Mouse (Mus musculus): Measurements from ENCODE around the gene Vcl. TPM values are rescaled to one million over a fixed set of nuclear protein-coding genes. Genes with fewer than 3 reads are reported as not detected.
A peak's percentile ranks its signal among the peaks of the same experiment; 100 is the strongest.

The Vcl gene
- polyA plus RNA-seq, 1 experiment from 2014 or later = 19.7 TPM

DNA sequence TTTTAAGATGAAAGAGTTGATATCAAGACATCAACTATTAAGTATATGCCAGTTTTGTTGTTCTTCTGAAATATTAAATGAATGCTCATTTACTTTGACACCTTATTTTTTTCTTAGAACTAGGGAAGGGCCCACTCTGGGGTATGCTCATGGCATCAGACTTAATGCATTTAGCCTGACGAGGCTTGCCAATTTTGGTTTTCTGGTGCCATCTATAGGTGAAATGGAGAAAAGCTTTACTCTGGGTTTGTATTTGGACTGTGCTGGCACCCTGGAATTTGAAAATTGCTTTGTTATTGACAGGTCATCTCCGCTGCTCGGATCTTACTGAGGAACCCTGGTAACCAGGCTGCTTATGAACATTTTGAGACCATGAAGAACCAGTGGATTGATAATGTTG, 89.8 kb downstream of the Vcl start:
- H3K4me2 ChIP-seq (replicated peaks) = no peak overlapping the region
- H3K4me3 ChIP-seq (replicated peaks; ENCODE audit: low read length) = no peak overlapping the region
- no peaks in the 10 kb centered on the region for H3K9me3 ChIP-seq (ENCODE audit: control insufficient read depth, low read length)
- no peaks in the 10 kb centered on the region for H3K27me3 ChIP-seq (ENCODE audit: control insufficient read depth, insufficient read depth, low read length)
- H3K9ac ChIP-seq = no peak overlapping the region
- no peaks in the 10 kb centered on the region for H3K4me1 ChIP-seq (replicated peaks; ENCODE audit: control insufficient read depth, insufficient read depth, low read length)
- H3K36me3 ChIP-seq (replicated peaks; ENCODE audit: control insufficient read depth, insufficient read depth) = peaks cover 36% of the 10 kb centered on the region
- DNase-seq (ENCODE audit: low spot score) (peak; percentile 79), ATAC-seq (ENCODE audit: low FRiP score) (peak; percentile 48; the same call in 1 of the 2 replicates)
- no peak overlapping the region for H3K27ac ChIP-seq
- WGBS = 39% methylated on average over 3 of the region's 3 CpGs

DNA sequence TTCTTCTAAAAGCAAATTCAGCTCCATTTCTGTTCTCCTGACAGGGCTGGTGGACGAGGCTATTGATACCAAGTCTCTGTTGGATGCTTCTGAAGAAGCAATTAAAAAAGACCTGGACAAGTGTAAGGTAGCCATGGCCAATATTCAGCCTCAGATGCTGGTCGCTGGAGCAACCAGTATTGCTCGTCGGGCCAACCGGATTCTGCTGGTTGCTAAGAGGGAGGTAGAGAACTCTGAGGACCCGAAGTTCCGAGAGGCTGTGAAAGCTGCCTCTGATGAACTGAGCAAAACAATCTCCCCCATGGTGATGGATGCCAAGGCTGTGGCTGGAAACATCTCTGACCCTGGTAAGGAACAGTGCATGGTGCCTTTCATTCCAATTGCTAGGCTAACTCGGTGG, 91.2 kb downstream of the Vcl start:
- no peaks in the 10 kb centered on the region for H3K9me3 ChIP-seq (ENCODE audit: control insufficient read depth, low read length)
- no peak for DNase-seq (ENCODE audit: low spot score)
- H3K9ac ChIP-seq = no peak overlapping the region
- no peak for ATAC-seq (ENCODE audit: low FRiP score)
- no peaks in the 10 kb centered on the region for H3K27me3 ChIP-seq (ENCODE audit: control insufficient read depth, insufficient read depth, low read length)
- no peak overlapping the region for H3K27ac ChIP-seq
- no peak overlapping the region for H3K4me2 ChIP-seq (replicated peaks)
- H3K4me1 ChIP-seq (replicated peaks; ENCODE audit: control insufficient read depth, insufficient read depth, low read length) = no peaks in the 10 kb centered on the region
- H3K4me3 ChIP-seq (replicated peaks; ENCODE audit: low read length) = no peak overlapping the region
- H3K36me3 ChIP-seq (replicated peaks; ENCODE audit: control insufficient read depth, insufficient read depth) = peaks cover 50% of the 10 kb centered on the region
- WGBS = 89% methylated on average over 8 of the region's 8 CpGs

DNA sequence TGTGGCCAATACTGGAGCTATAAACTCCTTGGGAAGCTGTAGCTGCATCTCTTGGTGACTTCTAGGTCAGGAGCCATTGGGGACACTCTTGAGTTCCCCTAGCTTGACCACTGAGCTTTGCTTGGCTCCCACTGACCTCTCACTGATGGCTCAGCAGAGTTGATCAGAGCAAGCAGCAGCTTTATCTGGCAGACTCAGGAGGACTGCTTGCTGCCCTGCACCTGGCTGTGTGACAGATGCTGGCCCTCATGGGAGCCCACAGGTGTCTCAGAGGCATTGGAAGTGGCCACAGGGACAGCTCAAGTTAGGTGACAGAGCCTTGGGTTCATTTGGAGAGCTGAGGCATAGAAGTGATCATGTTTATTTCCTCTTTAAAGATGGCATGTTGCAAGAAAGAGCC, 98.3 kb downstream of the Vcl start:
- Histone ChIP-seq H3K36me3 (replicated peaks; ENCODE audit: control insufficient read depth, insufficient read depth) (peaks cover 79% of the 10 kb centered on the region), H3K9ac (no peak overlapping the region), H3K4me1 (replicated peaks; ENCODE audit: control insufficient read depth, insufficient read depth, low read length) (no peaks in the 10 kb centered on the region), H3K27me3 (ENCODE audit: control insufficient read depth, insufficient read depth, low read length) (no peaks in the 10 kb centered on the region), H3K9me3 (ENCODE audit: control insufficient read depth, low read length) (no peaks in the 10 kb centered on the region), H3K27ac (no peak overlapping the region), H3K4me2 (replicated peaks) (no peak overlapping the region), H3K4me3 (replicated peaks; ENCODE audit: low read length) (no peak overlapping the region)
- no peak for ATAC-seq (ENCODE audit: low FRiP score)
- DNase-seq (ENCODE audit: low spot score) = no peak

DNA sequence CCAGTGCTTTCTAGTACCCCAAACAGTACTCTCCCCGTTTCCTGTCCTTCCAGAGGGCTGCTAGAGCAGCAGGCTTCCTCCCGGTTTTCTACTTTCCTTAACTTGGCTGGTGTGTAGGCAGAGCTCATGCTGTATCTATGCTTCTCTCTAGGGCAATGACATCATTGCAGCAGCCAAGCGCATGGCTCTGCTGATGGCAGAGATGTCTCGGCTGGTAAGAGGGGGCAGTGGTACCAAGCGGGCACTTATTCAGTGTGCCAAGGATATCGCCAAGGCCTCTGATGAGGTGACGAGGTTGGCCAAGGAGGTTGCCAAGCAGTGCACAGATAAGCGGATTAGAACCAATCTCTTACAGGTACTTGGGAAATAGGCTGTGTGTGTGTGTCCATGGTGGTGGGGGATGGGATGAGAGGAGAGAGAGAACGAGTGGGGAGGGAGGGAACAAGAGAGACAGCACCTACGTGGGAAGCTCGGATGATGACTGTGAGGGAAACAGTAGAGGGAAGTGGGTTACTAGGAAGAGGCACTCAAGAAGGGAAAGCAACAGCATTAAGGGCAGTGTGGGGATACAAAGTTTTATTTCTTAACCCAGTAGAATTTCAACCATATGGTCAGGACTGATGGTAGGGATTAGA, 99.9 kb downstream of the Vcl start:
- Histone ChIP-seq H3K27ac (no peak overlapping the region), H3K4me3 (replicated peaks; ENCODE audit: low read length) (no peak overlapping the region), H3K4me2 (replicated peaks) (no peak overlapping the region), H3K36me3 (replicated peaks; ENCODE audit: control insufficient read depth, insufficient read depth) (peaks cover 79% of the 10 kb centered on the region), H3K4me1 (replicated peaks; ENCODE audit: control insufficient read depth, insufficient read depth, low read length) (no peaks in the 10 kb centered on the region), H3K9me3 (ENCODE audit: control insufficient read depth, low read length) (no peaks in the 10 kb centered on the region), H3K27me3 (ENCODE audit: control insufficient read depth, insufficient read depth, low read length) (no peaks in the 10 kb centered on the region), H3K9ac (no peak overlapping the region)
- ATAC-seq (ENCODE audit: low FRiP score) (no peak), DNase-seq (ENCODE audit: low spot score) (no peak)
- 89% methylated on average over 11 of the region's 11 CpGs for WGBS

DNA sequence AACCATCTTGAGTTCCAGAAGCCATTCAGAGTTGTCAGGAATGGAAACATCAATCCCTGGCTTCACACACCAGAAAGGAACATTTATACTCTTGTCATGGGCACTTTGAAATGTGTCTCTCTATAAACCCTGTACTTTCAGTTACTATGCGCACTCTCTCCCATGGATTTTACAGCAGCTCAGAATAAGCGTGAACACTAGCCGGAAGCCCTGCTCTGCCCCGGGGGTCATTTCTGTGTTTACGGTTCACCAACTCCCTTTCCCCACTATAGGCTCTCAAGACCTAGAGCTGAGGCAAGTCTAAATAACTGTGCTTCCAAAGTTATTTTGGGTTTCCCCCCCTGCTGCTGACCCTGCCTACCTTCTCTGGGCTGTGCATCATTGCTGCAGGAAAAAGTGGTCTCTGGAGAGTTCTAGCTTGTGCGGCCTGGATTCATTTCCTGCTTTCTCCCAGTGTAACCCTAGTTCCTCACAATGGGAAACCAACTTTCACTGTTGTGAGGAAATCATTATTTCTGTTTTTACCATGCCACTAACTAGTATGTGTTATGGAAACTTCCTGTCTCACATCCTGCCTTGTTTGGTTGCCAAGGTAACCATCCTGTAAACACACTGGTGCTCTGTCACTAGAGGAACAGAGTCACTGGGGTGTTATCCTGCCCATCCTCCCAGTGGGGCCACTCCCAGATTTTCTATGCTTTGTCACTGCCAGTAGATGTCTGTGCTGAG, 102.7 kb downstream of the Vcl start:
- H3K9me3 ChIP-seq (ENCODE audit: control insufficient read depth, low read length) = no peaks in the 10 kb centered on the region
- H3K36me3 ChIP-seq (replicated peaks; ENCODE audit: control insufficient read depth, insufficient read depth) = peaks cover 82% of the 10 kb centered on the region
- no peaks in the 10 kb centered on the region for H3K27me3 ChIP-seq (ENCODE audit: control insufficient read depth, insufficient read depth, low read length)
- H3K9ac ChIP-seq = no peak overlapping the region
- H3K4me1 ChIP-seq (replicated peaks; ENCODE audit: control insufficient read depth, insufficient read depth, low read length) = no peaks in the 10 kb centered on the region
- no peak overlapping the region for H3K4me3 ChIP-seq (replicated peaks; ENCODE audit: low read length)
- 64% methylated on average over 6 of the region's 6 CpGs for WGBS
- no peak overlapping the region; the same call in 1 of the 2 replicates for H3K27ac ChIP-seq
- DNase-seq (ENCODE audit: low spot score) (no peak), ATAC-seq (ENCODE audit: low FRiP score) (no peak; the same call in 1 of the 2 replicates)
- no peak overlapping the region for H3K4me2 ChIP-seq (replicated peaks)

DNA sequence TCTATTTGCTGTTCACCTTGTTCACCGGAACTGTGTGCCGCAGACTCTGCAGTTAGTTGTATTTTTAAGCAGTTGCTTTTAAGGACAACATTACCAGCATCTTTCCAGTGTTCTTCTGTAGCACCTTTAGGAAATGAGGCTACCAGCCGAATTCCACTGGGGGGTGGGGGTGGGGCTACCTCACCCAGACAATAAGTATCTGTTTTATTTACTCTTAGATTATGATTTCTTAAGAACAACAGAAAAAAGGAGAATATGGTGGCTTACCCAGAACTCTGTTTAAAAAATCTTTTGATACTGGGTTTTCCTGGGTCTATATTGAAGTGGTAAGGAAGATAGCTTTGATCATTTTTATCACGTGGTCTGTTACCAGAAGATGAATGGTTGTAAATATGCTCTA, 105.1 kb downstream of the Vcl start:
- no peak overlapping the region for H3K9ac ChIP-seq
- H3K4me1 ChIP-seq (replicated peaks; ENCODE audit: control insufficient read depth, insufficient read depth, low read length) = no peaks in the 10 kb centered on the region
- H3K27ac ChIP-seq = no peak overlapping the region
- no peaks in the 10 kb centered on the region for H3K9me3 ChIP-seq (ENCODE audit: control insufficient read depth, low read length)
- DNase-seq (ENCODE audit: low spot score) (no peak), ATAC-seq (ENCODE audit: low FRiP score) (no peak)
- peaks cover 81% of the 10 kb centered on the region for H3K36me3 ChIP-seq (replicated peaks; ENCODE audit: control insufficient read depth, insufficient read depth)
- H3K27me3 ChIP-seq (ENCODE audit: control insufficient read depth, insufficient read depth, low read length) = no peaks in the 10 kb centered on the region
- no peak overlapping the region for H3K4me3 ChIP-seq (replicated peaks; ENCODE audit: low read length)
- 93% methylated on average over 4 of the region's 4 CpGs for WGBS
- no peak overlapping the region for H3K4me2 ChIP-seq (replicated peaks)

DNA sequence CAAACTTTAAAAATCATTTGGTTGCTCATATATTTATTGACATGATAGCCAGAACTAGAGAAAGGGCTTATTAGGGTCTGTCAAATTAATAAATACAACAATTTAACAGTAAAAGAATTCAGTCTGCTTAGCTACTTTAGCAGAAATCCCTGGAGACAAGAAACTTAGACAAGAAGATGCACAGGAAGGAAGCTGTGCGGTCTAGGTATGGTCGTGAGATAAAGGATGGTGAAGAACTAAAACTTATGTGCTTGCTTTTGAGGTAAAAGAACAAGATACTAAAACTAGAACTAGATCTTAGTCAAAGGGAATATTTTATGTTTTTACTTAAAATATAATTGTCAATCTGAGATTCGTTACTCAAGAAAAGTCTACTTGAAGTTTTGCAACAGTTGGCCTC, 105.6 kb downstream of the Vcl start:
- DNase-seq (ENCODE audit: low spot score) (no peak), ATAC-seq (ENCODE audit: low FRiP score) (no peak)
- Histone ChIP-seq H3K27me3 (ENCODE audit: control insufficient read depth, insufficient read depth, low read length) (no peaks in the 10 kb centered on the region), H3K9me3 (ENCODE audit: control insufficient read depth, low read length) (no peaks in the 10 kb centered on the region), H3K4me3 (replicated peaks; ENCODE audit: low read length) (no peak overlapping the region), H3K36me3 (replicated peaks; ENCODE audit: control insufficient read depth, insufficient read depth) (peaks cover 81% of the 10 kb centered on the region), H3K27ac (no peak overlapping the region), H3K9ac (no peak overlapping the region), H3K4me1 (replicated peaks; ENCODE audit: control insufficient read depth, insufficient read depth, low read length) (no peaks in the 10 kb centered on the region), H3K4me2 (replicated peaks) (no peak overlapping the region)
- 95% methylated on average over 3 of the region's 3 CpGs for WGBS

DNA sequence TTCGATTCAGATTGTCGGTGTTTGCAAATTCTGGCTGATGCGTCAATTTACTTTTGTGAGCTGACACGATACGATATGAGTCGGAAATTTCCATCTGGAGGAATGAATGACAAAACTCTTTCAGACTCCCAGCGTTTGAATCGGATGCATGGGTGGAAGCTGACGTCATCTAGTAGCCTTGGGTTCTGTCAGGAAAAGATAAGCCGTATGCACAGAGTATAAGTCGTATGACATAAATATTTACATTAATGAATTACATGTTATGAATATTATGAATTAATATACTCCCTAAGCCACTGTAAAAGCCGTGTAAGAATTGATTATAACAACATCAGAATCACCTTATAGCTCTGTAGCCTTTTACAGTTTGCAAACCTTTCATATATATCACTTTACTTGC, 109.9 kb downstream of the Vcl start:
- ATAC-seq (ENCODE audit: low FRiP score) (no peak), DNase-seq (ENCODE audit: low spot score) (no peak)
- no peaks in the 10 kb centered on the region for H3K9me3 ChIP-seq (ENCODE audit: control insufficient read depth, low read length)
- no peaks in the 10 kb centered on the region for H3K4me1 ChIP-seq (replicated peaks; ENCODE audit: control insufficient read depth, insufficient read depth, low read length)
- H3K27me3 ChIP-seq (ENCODE audit: control insufficient read depth, insufficient read depth, low read length) = no peaks in the 10 kb centered on the region
- H3K4me3 ChIP-seq (replicated peaks; ENCODE audit: low read length) = no peak overlapping the region
- no peak overlapping the region for H3K9ac ChIP-seq
- 95% methylated on average over 12 of the region's 12 CpGs for WGBS
- peaks cover 73% of the 10 kb centered on the region for H3K36me3 ChIP-seq (replicated peaks; ENCODE audit: control insufficient read depth, insufficient read depth)
- no peak overlapping the region for H3K27ac ChIP-seq
- H3K4me2 ChIP-seq (replicated peaks) = no peak overlapping the region

DNA sequence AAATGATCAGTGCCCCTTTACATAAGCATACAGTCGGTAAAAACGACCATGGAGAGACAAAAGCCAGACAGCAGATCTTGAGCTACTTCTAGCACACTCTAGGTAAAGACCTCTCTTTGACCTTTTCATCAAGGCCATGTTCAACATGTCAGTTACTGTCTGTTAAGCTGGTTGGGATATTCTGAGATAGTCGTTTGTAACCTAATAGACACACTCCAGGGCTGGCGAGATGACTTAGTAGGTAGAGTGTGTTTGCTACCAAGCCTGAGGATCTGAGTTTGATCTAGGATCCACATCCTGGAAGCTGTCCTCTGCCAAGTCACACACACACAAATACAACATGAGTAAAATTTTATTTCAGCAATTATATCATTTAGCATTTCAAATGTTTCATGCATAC, 110.4 kb downstream of the Vcl start:
- WGBS = 92% methylated on average over 4 of the region's 4 CpGs
- H3K9ac ChIP-seq = no peak overlapping the region
- H3K36me3 ChIP-seq (replicated peaks; ENCODE audit: control insufficient read depth, insufficient read depth) = peaks cover 71% of the 10 kb centered on the region
- no peak overlapping the region for H3K27ac ChIP-seq
- H3K4me3 ChIP-seq (replicated peaks; ENCODE audit: low read length) = no peak overlapping the region
- H3K4me2 ChIP-seq (replicated peaks) = no peak overlapping the region
- no peaks in the 10 kb centered on the region for H3K4me1 ChIP-seq (replicated peaks; ENCODE audit: control insufficient read depth, insufficient read depth, low read length)
- ATAC-seq (ENCODE audit: low FRiP score) (no peak), DNase-seq (ENCODE audit: low spot score) (no peak)
- no peaks in the 10 kb centered on the region for H3K27me3 ChIP-seq (ENCODE audit: control insufficient read depth, insufficient read depth, low read length)
- no peaks in the 10 kb centered on the region for H3K9me3 ChIP-seq (ENCODE audit: control insufficient read depth, low read length)

Data from hindbrain, embryonic 14.5 days (tissue).